Mouse (Mus musculus) intestine, embryonic 14.5 days (tissue): ENCODE measurements around the gene Cyp26a1. TPM values are rescaled to one million over a fixed set of nuclear protein-coding genes. Genes with fewer than 3 reads are reported as not detected.

Experiments
- ATAC-seq: fragments of 200-750 bp; cut with Nextera tagmentation; replicated peaks from 2 replicates; pipeline ENCODE4 v1.8.0; 2017; ENCODE audit warnings: low read depth, moderate number of reproducible peaks, moderate TSS enrichment, moderate library complexity; ENCODE audit not compliant: low FRiP score, low TSS enrichment
- DNase-seq: peaks from one replicate; pipeline ENCODE4 v3.0.0-alpha.2; 2018; ENCODE audit warnings: low spot score
- H3K27ac ChIP-seq: fragments of 300-500 bp; sonication (generic); 2 replicates; pipeline ENCODE4 v1.5.1; 2014; ENCODE audit warnings: low read depth, mild to moderate bottlenecking, control low read depth
- H3K27me3 ChIP-seq: fragments of 300-500 bp; sonication (generic); replicated peaks from 2 replicates; pipeline ENCODE4 v1.6.1; 2014; ENCODE audit warnings: low read length, control low read depth; ENCODE audit not compliant: control insufficient read depth, insufficient read depth
- H3K36me3 ChIP-seq: fragments of 300-500 bp; sonication (generic); 2 replicates; pipeline ENCODE4 v1.6.1; 2014; ENCODE audit warnings: low read length, control low read depth; ENCODE audit not compliant: control insufficient read depth, insufficient read depth
- H3K4me1 ChIP-seq: fragments of 300-500 bp; sonication (generic); replicated peaks from 2 replicates; pipeline ENCODE4 v1.6.1; 2014; ENCODE audit warnings: low read length, control low read depth, mixed read lengths; ENCODE audit not compliant: control insufficient read depth, insufficient read depth
- H3K4me2 ChIP-seq: fragments of 300-500 bp; sonication (generic); 2 replicates; pipeline ENCODE4 v1.6.1; 2014; ENCODE audit warnings: low read length
- H3K4me3 ChIP-seq: fragments of 300-500 bp; sonication (generic); 2 replicates; pipeline ENCODE4 v1.5.1; 2014; ENCODE audit warnings: low read depth, low read length, control low read depth, mixed read lengths
- H3K9ac ChIP-seq: fragments of 300-500 bp; sonication (generic); 2 replicates; pipeline ENCODE4 v1.6.1; 2014; ENCODE audit warnings: mild to moderate bottlenecking, low read length
- H3K9me3 ChIP-seq: fragments of 300-500 bp; sonication (generic); 2 replicates; pipeline ENCODE4 v1.6.1; 2016; ENCODE audit warnings: low read length, control low read depth; ENCODE audit not compliant: control insufficient read depth
- WGBS: fragments of 180-500 bp; shearing (Covaris S2); extraction: QIAGEN DNeasy Blood & Tissue Kit; methylation state at CpG from one replicate; pipeline ENCODE4 v1.1.7; 2014; 5-methylcytosine and 5-hydroxymethylcytosine counted together
- polyA plus RNA-seq: library from polyadenylated mRNA; unstranded; fragments of >200 nt; fragmentation: Nextera tagmentation; extraction: Ambion mirVana; gene quantifications from 2 replicates; pipeline ENCODE4 v1.2.1, GENCODE M21; 2014

The Cyp26a1 gene
- polyA plus RNA-seq, 1 experiment from 2014 or later, result 2.4 TPM

- ATAC-seq, result no peak
- no peak overlapping the region for H3K4me2 ChIP-seq
- no peaks in the 10 kb centered on the region for H3K4me1 ChIP-seq
- no peaks in the 10 kb centered on the region for H3K36me3 ChIP-seq
- H3K9me3 ChIP-seq, result no peaks in the 10 kb centered on the region
- 90% methylated on average over 3 of the region's 3 CpGs for WGBS
- no peak for DNase-seq
- H3K4me3 ChIP-seq, result no peak overlapping the region
- no peaks in the 10 kb centered on the region for H3K27me3 ChIP-seq
- H3K9ac ChIP-seq, result no peak overlapping the region
- no peak overlapping the region for H3K27ac ChIP-seq
These were observed 41.0 kb downstream of the Cyp26a1 start for GRCm38 (mm10) chr19:37738575-37738974.

DNA sequence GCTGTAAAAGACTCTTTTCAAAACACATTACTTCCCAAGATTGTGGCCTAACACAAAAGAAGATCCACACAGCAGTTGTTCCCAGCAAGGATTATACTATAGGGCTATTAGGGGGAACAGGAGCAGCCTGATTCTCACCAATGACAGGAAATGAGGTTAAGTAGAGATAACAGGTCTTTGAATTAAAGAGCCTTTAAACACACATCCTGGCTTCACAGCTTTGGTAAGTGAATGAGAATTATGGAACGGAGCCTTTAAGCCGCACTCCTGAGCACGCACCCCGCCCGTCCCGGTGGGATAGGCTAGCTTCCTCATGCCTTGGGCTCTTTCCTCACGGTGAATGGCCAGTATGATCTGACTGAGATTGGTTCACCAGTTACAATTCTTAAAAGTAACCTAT lies 42.4 kb downstream of the Cyp26a1 start:
- DNase-seq, result no peak

More for the DNA sequence above, 42.4 kb downstream of the Cyp26a1 start:
- H3K9ac ChIP-seq, result no peak overlapping the region
- H3K4me2 ChIP-seq, result no peak overlapping the region
- WGBS, result 49% methylated on average over 7 of the region's 7 CpGs
- H3K4me3 ChIP-seq, result no peak overlapping the region
- H3K9me3 ChIP-seq, result no peaks in the 10 kb centered on the region
- no peaks in the 10 kb centered on the region for H3K27me3 ChIP-seq
- no peaks in the 10 kb centered on the region for H3K36me3 ChIP-seq
- H3K4me1 ChIP-seq, result no peaks in the 10 kb centered on the region
- ATAC-seq, result no peak
- H3K27ac ChIP-seq, result no peak overlapping the region

Other genes starting within 250 kb of the Cyp26a1 start
- gene Exoc6, start 147.4 kb upstream of the Cyp26a1 start, polyA plus RNA-seq, result 14.9 and 15.7 TPM in 2 replicates
- gene Cyp26c1, start 12.2 kb upstream of the Cyp26a1 start, polyA plus RNA-seq, result not detected in 2 replicates